Mouse (Mus musculus): ENCODE results near the gene Med23. TPM values are rescaled to one million over a fixed set of nuclear protein-coding genes. Genes with fewer than 3 reads are reported as not detected.

The Med23 gene
- total and polyA plus RNA-seq, 2 experiments from 2014 or later: 15.2 to 41.5 TPM

GRCm38 (mm10) chr10:24928072-24928471 is 58.3 kb downstream of the Med23 start:
- no peak overlapping the region for H3K4me2 ChIP-seq (ENCODE audit: low read depth, low read length)

GRCm38 (mm10) chr10:24930143-24930542 is 60.4 kb downstream of the Med23 start:
- 87% methylated on average over 6 of the region's 6 CpGs for WGBS

More at GRCm38 (mm10) chr10:24928072-24928471, 58.3 kb downstream of the Med23 start:
- no peaks in the 10 kb centered on the region for H3K4me1 ChIP-seq (ENCODE audit: insufficient read depth, low read length)
- H3K27ac ChIP-seq: no peak overlapping the region
- no peak for DNase-seq (ENCODE audit: low spot score)
- H3K36me3 ChIP-seq (ENCODE audit: insufficient read depth, low read length): no peaks in the 10 kb centered on the region
- no peak for ATAC-seq
- H3K27me3 ChIP-seq (ENCODE audit: insufficient read depth, low read length): no peaks in the 10 kb centered on the region
- H3K4me3 ChIP-seq (ENCODE audit: low read length): no peak overlapping the region
- WGBS: 46% methylated on average over 12 of the region's 12 CpGs
- no peak for TF ChIP-seq CTCF (IDR thresholded peaks at IDR 0.05; ENCODE audit: low read depth)
- H3K9ac ChIP-seq (replicated peaks; ENCODE audit: low read length): no peak overlapping the region
- no peaks in the 10 kb centered on the region for H3K9me3 ChIP-seq (ENCODE audit: low read length)

DNA sequence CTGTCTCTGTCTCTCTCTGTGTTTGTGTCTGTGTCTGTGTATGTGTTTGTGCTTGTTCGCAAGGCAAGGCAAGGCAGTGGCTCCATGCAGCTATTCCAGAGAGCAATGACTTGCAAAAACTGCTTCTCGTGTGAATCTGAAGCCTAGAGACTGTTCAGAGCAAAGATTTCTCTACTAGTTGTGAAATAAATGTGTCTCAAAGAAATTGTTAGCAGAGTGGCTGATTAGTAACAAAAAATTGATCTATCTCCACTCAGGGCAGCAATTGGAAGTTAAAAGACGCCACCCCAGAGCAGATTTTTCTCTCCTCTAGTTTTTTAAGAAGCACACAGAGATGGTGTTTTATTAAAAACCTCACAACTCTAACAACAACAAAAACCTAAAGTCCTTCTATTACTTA is 78.1 kb downstream of the Med23 start:
- TF ChIP-seq CTCF (IDR thresholded peaks at IDR 0.05; ENCODE audit: low read depth): no peak
- Histone ChIP-seq H3K9me3 (ENCODE audit: low read length) (no peaks in the 10 kb centered on the region), H3K4me1 (ENCODE audit: insufficient read depth, low read length) (no peaks in the 10 kb centered on the region), H3K27me3 (ENCODE audit: insufficient read depth, low read length) (no peaks in the 10 kb centered on the region), H3K27ac (no peak overlapping the region), H3K4me3 (ENCODE audit: low read length) (no peak overlapping the region), H3K9ac (replicated peaks; ENCODE audit: low read length) (no peak overlapping the region), H3K4me2 (ENCODE audit: low read depth, low read length) (no peak overlapping the region), H3K36me3 (ENCODE audit: insufficient read depth, low read length) (no peaks in the 10 kb centered on the region)
- 85% methylated on average over 3 of the region's 3 CpGs for WGBS
- DNase-seq (ENCODE audit: low spot score) (no peak), ATAC-seq (no peak)

More at GRCm38 (mm10) chr10:24930143-24930542, 60.4 kb downstream of the Med23 start:
- no peak for ATAC-seq
- H3K4me3 ChIP-seq (ENCODE audit: low read length): no peak overlapping the region
- H3K9ac ChIP-seq (replicated peaks; ENCODE audit: low read length): no peak overlapping the region
- no peaks in the 10 kb centered on the region for H3K4me1 ChIP-seq (ENCODE audit: insufficient read depth, low read length)
- no peak for TF ChIP-seq CTCF (IDR thresholded peaks at IDR 0.05; ENCODE audit: low read depth)
- no peak overlapping the region for H3K4me2 ChIP-seq (ENCODE audit: low read depth, low read length)
- no peak overlapping the region for H3K27ac ChIP-seq
- H3K9me3 ChIP-seq (ENCODE audit: low read length): no peaks in the 10 kb centered on the region
- H3K36me3 ChIP-seq (ENCODE audit: insufficient read depth, low read length): no peaks in the 10 kb centered on the region
- DNase-seq (ENCODE audit: low spot score): no peak
- no peaks in the 10 kb centered on the region for H3K27me3 ChIP-seq (ENCODE audit: insufficient read depth, low read length)

- no peaks in the 10 kb centered on the region for H3K36me3 ChIP-seq (ENCODE audit: insufficient read depth, low read length)
- no peak overlapping the region for H3K4me2 ChIP-seq (ENCODE audit: low read depth, low read length)
- WGBS: 86% methylated on average over 8 of the region's 8 CpGs
- H3K4me3 ChIP-seq (ENCODE audit: low read length): no peak overlapping the region
- H3K4me1 ChIP-seq (ENCODE audit: insufficient read depth, low read length): no peaks in the 10 kb centered on the region
- no peaks in the 10 kb centered on the region for H3K9me3 ChIP-seq (ENCODE audit: low read length)
- no peak overlapping the region for H3K9ac ChIP-seq (replicated peaks; ENCODE audit: low read length)
- no peak for DNase-seq (ENCODE audit: low spot score)
- no peaks in the 10 kb centered on the region for H3K27me3 ChIP-seq (ENCODE audit: insufficient read depth, low read length)
- no peak overlapping the region for H3K27ac ChIP-seq
- no peak for TF ChIP-seq CTCF (IDR thresholded peaks at IDR 0.05; ENCODE audit: low read depth)
- no peak for ATAC-seq
Observed at GRCm38 (mm10) chr10:24948278-24948677, 78.5 kb downstream of the Med23 start.

DNA sequence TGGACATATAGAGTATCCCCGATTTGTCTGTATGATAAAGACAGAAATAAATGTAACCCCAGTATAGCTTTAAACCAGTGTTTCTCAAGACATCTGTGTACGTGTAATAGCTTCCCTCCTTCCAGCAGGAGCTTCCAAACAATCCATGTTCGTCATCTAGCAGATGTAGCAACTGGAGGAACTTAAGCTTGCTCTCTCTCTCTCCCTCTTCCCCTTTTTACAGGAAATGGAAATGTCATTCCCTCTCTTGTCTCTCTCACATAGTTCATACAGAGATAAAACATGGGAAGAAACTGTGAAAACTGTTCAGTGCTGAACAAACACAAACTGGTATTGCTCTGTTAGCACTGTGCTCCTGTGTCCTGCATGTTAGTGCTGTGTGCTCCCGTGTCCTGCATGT is 80.4 kb downstream of the Med23 start:
- WGBS: 83% methylated on average over 4 of the region's 4 CpGs
- no peak for ATAC-seq
- no peak overlapping the region for H3K27ac ChIP-seq
- no peaks in the 10 kb centered on the region for H3K36me3 ChIP-seq (ENCODE audit: insufficient read depth, low read length)
- no peaks in the 10 kb centered on the region for H3K4me1 ChIP-seq (ENCODE audit: insufficient read depth, low read length)
- no peak overlapping the region for H3K9ac ChIP-seq (replicated peaks; ENCODE audit: low read length)
- H3K9me3 ChIP-seq (ENCODE audit: low read length): no peaks in the 10 kb centered on the region
- TF ChIP-seq CTCF (IDR thresholded peaks at IDR 0.05; ENCODE audit: low read depth): no peak
- no peaks in the 10 kb centered on the region for H3K27me3 ChIP-seq (ENCODE audit: insufficient read depth, low read length)
- no peak for DNase-seq (ENCODE audit: low spot score)
- no peak overlapping the region for H3K4me2 ChIP-seq (ENCODE audit: low read depth, low read length)
- no peak overlapping the region for H3K4me3 ChIP-seq (ENCODE audit: low read length)

DNA sequence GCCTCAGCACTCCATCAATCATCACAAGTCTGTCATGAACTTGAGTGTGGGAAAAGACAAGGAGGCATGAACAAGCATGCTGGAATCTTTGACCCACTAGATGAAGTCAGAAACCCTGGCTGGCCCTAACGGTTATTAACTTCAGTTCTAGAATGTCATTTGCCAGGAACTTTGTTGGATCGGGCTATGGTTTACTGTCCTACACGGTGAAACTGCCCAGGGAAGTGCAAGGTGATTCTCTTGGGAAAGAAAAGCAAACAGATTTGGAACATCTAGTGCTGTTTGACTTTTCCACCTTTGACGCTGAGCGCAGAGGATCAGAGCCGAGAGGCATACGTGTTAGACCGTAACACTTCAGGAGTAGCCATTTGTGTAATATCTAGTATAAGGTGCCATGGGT is 81.8 kb downstream of the Med23 start:
- Histone ChIP-seq H3K4me2 (ENCODE audit: low read depth, low read length) (no peak overlapping the region), H3K4me3 (ENCODE audit: low read length) (no peak overlapping the region), H3K4me1 (ENCODE audit: insufficient read depth, low read length) (no peaks in the 10 kb centered on the region), H3K27me3 (ENCODE audit: insufficient read depth, low read length) (no peaks in the 10 kb centered on the region), H3K9ac (replicated peaks; ENCODE audit: low read length) (no peak overlapping the region), H3K36me3 (ENCODE audit: insufficient read depth, low read length) (no peaks in the 10 kb centered on the region), H3K27ac (no peak overlapping the region), H3K9me3 (ENCODE audit: low read length) (no peaks in the 10 kb centered on the region)
- ATAC-seq (no peak), DNase-seq (ENCODE audit: low spot score) (no peak)
- WGBS: 91% methylated on average over 8 of the region's 8 CpGs
- TF ChIP-seq CTCF (IDR thresholded peaks at IDR 0.05; ENCODE audit: low read depth): no peak

- no peak for ATAC-seq
- no peaks in the 10 kb centered on the region for H3K4me1 ChIP-seq (ENCODE audit: insufficient read depth, low read length)
- no peak overlapping the region for H3K27ac ChIP-seq
- no peaks in the 10 kb centered on the region for H3K36me3 ChIP-seq (ENCODE audit: insufficient read depth, low read length)
- H3K9me3 ChIP-seq (ENCODE audit: low read length): no peaks in the 10 kb centered on the region
- no peak overlapping the region for H3K4me3 ChIP-seq (ENCODE audit: low read length)
- peak; percentile 46 for DNase-seq (ENCODE audit: low spot score)
- 63% methylated on average over 7 of the region's 7 CpGs for whole genome bisulfite sequencing
- no peak overlapping the region for H3K9ac ChIP-seq (replicated peaks; ENCODE audit: low read length)
- no peak for TF ChIP-seq CTCF (IDR thresholded peaks at IDR 0.05; ENCODE audit: low read depth)
- no peak overlapping the region for H3K4me2 ChIP-seq (ENCODE audit: low read depth, low read length)
- no peaks in the 10 kb centered on the region for H3K27me3 ChIP-seq (ENCODE audit: insufficient read depth, low read length)
Observed at GRCm38 (mm10) chr10:24952549-24952948, 82.8 kb downstream of the Med23 start.
